Mouse (Mus musculus): ENCODE data around the gene Ncam2.

GRCm38 (mm10) chr16:81374234-81374633, 173.7 kb downstream of the Ncam2 start:
- TF ChIP-seq CTCF (IDR thresholded peaks at IDR 0.05; ENCODE audit: low read depth, low read length) (no peak), POLR2A (IDR thresholded peaks at IDR 0.05; ENCODE audit: extremely low read depth, insufficient read depth, low read length) (no peak)

Data from liver, adult 2 months (tissue).